Mouse (Mus musculus): ENCODE measurements around the gene Zswim1.
"Not testable (repeated sequence)": the region's sequence is repeated elsewhere in the genome, so short reads cannot be mapped to it uniquely, and the experiment has no call there.

Zswim1 gene

DNA sequence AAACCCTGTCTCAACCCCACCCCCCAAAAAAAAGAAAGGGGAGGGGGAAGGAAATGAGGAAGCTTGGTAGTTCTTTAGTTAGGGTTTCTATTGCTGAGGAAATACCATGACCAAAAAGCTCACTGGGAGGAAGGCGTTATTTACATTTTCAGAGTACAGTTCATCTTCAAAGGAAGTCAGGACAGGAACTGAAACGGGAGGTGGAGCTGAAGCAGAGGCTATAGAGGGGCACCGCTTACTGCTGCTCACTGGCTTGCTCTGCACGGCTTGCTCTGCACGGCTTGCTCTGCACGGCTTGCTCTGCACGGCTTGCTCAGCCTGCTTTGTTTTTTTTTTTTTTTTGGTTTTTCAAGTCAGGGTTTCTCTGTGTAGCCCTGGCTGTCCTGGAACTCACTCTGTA is 46.0 kb downstream of the Zswim1 start:
- DNase-seq = no peak

DNA sequence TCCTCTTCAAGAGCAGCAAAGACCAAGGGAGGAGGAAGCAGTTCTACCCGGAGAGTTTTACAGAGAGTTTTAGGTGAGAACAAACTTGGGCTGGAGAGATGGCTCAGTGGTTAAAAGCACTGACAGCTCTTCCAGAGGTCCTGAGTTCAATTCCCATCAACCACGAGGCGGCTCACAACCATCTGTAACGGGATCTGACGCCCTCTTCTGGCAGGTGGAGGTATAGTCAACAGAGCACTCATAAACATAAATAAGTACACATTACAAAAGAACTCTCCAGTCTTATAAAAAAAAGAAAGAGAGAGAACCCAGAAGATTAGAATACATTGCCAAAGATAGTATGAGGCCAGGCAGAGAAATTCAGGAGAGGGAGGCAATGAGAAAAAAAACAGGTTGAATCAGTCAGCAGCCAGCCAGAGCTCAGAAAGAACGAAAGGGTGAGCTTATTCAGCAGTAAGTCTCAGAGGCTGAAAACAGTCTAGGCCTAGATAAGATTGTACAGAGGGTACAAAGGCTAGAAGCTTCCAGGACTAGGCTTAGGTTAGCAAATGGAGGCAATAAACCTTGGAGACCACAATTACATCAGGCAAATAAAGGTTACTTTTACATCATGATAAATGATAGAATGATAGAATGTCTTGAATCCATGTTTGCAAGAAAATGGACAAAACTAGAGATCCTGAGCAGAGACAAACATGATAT is 49.3 kb downstream of the Zswim1 start:
- DNase-seq = no peak

DNA sequence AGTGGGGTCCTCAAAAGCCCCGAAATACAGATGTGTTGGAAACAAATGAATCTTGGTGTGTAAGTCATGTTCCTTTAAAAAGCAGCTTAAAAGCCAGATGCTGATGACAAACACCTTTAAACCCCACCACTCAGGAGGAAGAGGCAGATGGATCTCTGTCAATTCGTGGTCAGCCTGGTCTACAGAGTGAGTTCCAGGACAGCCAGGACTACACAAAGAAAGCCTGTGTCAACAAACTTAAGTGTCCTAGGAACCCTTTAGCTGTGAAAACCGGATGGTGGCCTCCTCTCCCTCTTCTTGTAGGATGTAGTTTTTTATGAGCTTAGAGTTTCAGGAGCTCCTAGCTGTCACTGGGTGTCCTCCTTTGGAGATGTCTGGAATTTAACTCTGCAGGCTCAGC is 51.1 kb downstream of the Zswim1 start:
- DNase-seq = no peak

DNA sequence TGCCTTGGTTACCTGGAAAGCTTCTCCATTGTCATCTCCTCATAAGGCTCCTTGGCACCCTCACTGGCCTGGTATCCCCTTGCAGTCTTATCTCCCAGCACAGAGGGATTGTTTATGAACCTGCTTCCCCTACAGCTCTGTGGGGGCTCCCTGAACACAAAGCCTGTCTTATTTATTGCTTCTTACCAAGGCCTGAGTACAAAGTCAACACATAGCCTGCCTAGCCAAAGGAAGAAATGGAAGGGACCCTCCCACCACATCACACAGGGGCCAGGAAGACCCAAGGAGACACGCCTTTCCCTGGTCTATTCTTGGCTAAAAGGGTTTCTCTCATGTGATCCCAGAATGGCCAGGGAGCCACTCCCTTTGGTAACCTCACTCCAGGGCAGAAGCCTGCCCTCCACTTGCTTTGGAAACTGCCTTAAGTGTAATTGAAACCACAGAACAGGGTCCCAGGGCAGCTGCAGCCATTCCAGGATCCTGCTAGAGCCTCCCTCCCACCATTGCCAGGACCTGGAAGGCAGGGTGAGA is 51.8 kb downstream of the Zswim1 start:
- DNase-seq = peak in 1 of 2 experiments; percentile 60

DNA sequence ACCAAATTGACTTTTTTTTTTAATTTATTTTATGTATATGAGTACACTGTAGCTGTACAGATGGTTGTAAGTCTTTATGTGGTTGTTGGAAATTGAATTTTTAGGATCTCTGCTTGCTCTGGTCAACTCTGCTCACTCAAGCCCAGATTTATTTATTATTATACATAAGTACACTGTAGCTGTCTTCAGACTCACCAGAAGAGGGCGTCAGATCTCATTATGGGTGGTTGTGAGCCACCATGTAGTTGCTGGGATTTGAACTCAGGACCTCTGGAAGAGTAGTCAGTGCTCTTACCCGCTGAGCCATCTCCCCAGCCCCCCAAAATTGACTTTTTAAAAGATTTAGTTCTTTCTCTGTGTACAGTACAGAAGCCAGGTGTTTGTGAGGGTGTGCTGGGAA is 53.2 kb downstream of the Zswim1 start:
- DNase-seq = not testable (repeated sequence)

All from kidney, adult 8-10 months (tissue).